Mouse (Mus musculus) heart, postnatal 0 days (tissue): Measurements from ENCODE around the gene Cacfd1. TPM values are rescaled to one million over a fixed set of nuclear protein-coding genes. Genes with fewer than 3 reads are reported as not detected.

Experiments
- ATAC-seq: fragments of 200-750 bp; cut with Nextera tagmentation; 2 replicates; pipeline ENCODE4 v1.8.0; 2017; ENCODE audit warnings: low read depth, moderate number of reproducible peaks, moderate library complexity; ENCODE audit not compliant: insufficient read depth
- DNase-seq: peaks from one replicate; pipeline ENCODE4 v3.0.0-alpha.2; 2016; ENCODE audit warnings: low spot score
- H3K27ac ChIP-seq: fragments of 300-500 bp; sonication (generic); 2 replicates; pipeline ENCODE4 v1.5.1; 2014; ENCODE audit warnings: low read depth, mild to moderate bottlenecking
- H3K27me3 ChIP-seq: fragments of 300-500 bp; sonication (generic); 2 replicates; pipeline ENCODE4 v1.6.1; 2014; ENCODE audit warnings: low read length, mixed read lengths; ENCODE audit not compliant: control insufficient read depth, insufficient read depth
- H3K36me3 ChIP-seq: fragments of 300-500 bp; sonication (generic); replicated peaks from 2 replicates; pipeline ENCODE4 v1.6.1; 2014; ENCODE audit warnings: low read length, mixed read lengths; ENCODE audit not compliant: control insufficient read depth, insufficient read depth
- H3K4me1 ChIP-seq: fragments of 300-500 bp; sonication (generic); 2 replicates; pipeline ENCODE4 v1.6.1; 2014; ENCODE audit warnings: antibody characterized with exemption; ENCODE audit not compliant: control insufficient read depth, insufficient read depth
- H3K4me2 ChIP-seq: fragments of 300-500 bp; sonication (generic); 2 replicates; pipeline ENCODE4 v1.6.1; 2014; ENCODE audit warnings: low read depth, mild to moderate bottlenecking, low read length, moderate library complexity
- H3K4me3 ChIP-seq: fragments of 300-500 bp; sonication (generic); 2 replicates; pipeline ENCODE4 v1.5.1; 2014; ENCODE audit warnings: low read depth, low read length
- H3K9ac ChIP-seq: fragments of 300-500 bp; sonication (generic); replicated peaks from 2 replicates; pipeline ENCODE4 v1.6.1; 2014; ENCODE audit warnings: low read depth, low read length, mixed read lengths
- H3K9me3 ChIP-seq: fragments of 300-500 bp; sonication (generic); replicated peaks from 2 replicates; pipeline ENCODE4 v1.6.1; 2016; ENCODE audit warnings: low read length; ENCODE audit not compliant: control insufficient read depth
- CTCF ChIP-seq: IDR thresholded peaks from 2 replicates; pipeline ENCODE4 v1.5.1; 2016; ENCODE audit warnings: antibody characterized with exemption, control low read depth, low read depth
- EP300 ChIP-seq: IDR thresholded peaks from 2 replicates; pipeline ENCODE4 v1.6.1; 2016; ENCODE audit warnings: antibody characterized with exemption, low read depth
- WGBS: fragments of 180-500 bp; shearing (Covaris S2); extraction: QIAGEN DNeasy Blood & Tissue Kit; methylation state at CpG from one replicate; pipeline ENCODE4 v1.1.7; 2014; 5-methylcytosine and 5-hydroxymethylcytosine counted together
- polyA plus RNA-seq: library from polyadenylated mRNA; unstranded; fragments of >200 nt; fragmentation: Nextera tagmentation; extraction: Ambion mirVana; gene quantifications from 2 replicates; pipeline ENCODE4 v1.2.1, GENCODE M21; 2015
- total RNA-seq: library from RNA; depleted of rRNA; stranded (reverse); fragments of >200 nt; gene quantifications from 2 replicates; pipeline ENCODE4 v1.2.3, GENCODE M21; 2014; ENCODE audit warnings: low replicate concordance

Cacfd1 gene
- total and polyA plus RNA-seq, 2 experiments from 2014 or later: 26.6 to 37.3 TPM

- DNase-seq (no peak), ATAC-seq (no peak)
- H3K27ac ChIP-seq: no peak overlapping the region
- H3K36me3 ChIP-seq: no peaks in the 10 kb centered on the region
- no peak overlapping the region for H3K9ac ChIP-seq
- no peak overlapping the region for H3K4me2 ChIP-seq
- no peak overlapping the region for H3K4me3 ChIP-seq
- no peaks in the 10 kb centered on the region for H3K4me1 ChIP-seq
- 76% methylated on average over 3 of the region's 3 CpGs for WGBS
- no peaks in the 10 kb centered on the region for H3K27me3 ChIP-seq
- TF ChIP-seq EP300: no peak
- no peaks in the 10 kb centered on the region for H3K9me3 ChIP-seq
These were observed 34.9 kb downstream of the Cacfd1 start for GRCm38 (mm10) chr2:27044641-27045040.

GRCm38 (mm10) chr2:27045979-27046770, 36.4 kb downstream of the Cacfd1 start:
- peak; percentile 71 for ATAC-seq
- no peaks in the 10 kb centered on the region for H3K9me3 ChIP-seq
- H3K27ac ChIP-seq: 0 out of 2 replicates have a peak overlapping the region, but pooled peaks have one; percentile 15
- no peak overlapping the region for H3K9ac ChIP-seq
- H3K4me3 ChIP-seq: no peak overlapping the region
- H3K4me2 ChIP-seq: no peak overlapping the region
- WGBS: 59% methylated on average over 8 of the region's 8 CpGs
- no peaks in the 10 kb centered on the region for H3K4me1 ChIP-seq
- peak; percentile 36 for DNase-seq
- H3K27me3 ChIP-seq: no peaks in the 10 kb centered on the region
- H3K36me3 ChIP-seq: no peaks in the 10 kb centered on the region
- no peak for TF ChIP-seq EP300
- no peak for TF ChIP-seq CTCF

DNA sequence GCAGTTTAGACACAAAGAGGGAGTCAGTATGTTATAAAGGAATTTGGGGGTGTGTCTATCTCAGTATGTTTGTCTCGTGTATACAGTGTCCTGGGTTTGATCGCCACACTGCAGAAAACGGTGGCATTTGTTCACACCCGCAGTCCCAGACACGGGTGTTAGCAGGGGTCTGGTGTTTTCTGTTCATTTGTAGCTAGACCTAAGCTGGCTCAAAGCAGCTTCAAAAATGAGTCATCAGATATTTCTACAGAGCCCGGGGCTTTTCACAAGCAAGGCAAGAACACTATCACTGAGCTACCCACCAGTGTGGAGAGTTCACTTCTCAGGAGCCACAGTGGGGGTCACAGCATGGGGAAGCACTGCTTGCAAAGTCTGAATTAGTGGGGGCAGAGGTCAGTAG, 39.7 kb downstream of the Cacfd1 start:
- DNase-seq: no peak
- TF ChIP-seq CTCF (no peak), EP300 (no peak)
- Histone ChIP-seq H3K4me1 (no peaks in the 10 kb centered on the region), H3K4me2 (no peak overlapping the region), H3K27me3 (no peaks in the 10 kb centered on the region), H3K36me3 (no peaks in the 10 kb centered on the region), H3K4me3 (no peak overlapping the region), H3K27ac (no peak overlapping the region), H3K9ac (no peak overlapping the region), H3K9me3 (no peaks in the 10 kb centered on the region)
- no peak for ATAC-seq
- WGBS: 54% methylated on average over 6 of the region's 6 CpGs

DNA sequence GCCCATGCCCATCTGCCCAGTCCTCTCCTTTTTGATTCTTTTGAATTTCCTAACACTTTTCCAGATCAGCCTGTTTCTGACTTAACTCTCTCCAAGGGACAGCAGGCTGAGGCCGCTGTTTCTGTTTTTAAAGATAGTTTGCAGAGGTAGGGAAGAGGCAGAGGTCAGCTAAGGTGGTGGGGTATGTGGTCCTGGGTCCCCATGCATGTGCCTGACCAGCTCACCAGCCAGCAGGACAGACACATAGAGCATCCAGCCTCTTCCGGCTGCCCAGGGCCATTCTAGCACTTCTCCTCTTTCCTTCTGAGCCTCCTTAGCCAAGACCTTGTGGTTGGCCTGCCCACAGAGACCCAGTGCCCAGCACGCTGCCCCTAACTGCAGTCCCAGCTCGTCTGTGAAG, 48.5 kb downstream of the Cacfd1 start:
- no peak overlapping the region for H3K4me3 ChIP-seq
- H3K4me2 ChIP-seq: no peak overlapping the region
- DNase-seq (no peak), ATAC-seq (no peak)
- TF ChIP-seq EP300: no peak
- whole genome bisulfite sequencing: 65% methylated on average over 4 of the region's 4 CpGs
- H3K27me3 ChIP-seq: no peaks in the 10 kb centered on the region
- no peaks in the 10 kb centered on the region for H3K36me3 ChIP-seq
- peak overlapping the region; percentile 18; the same call in 1 of the 2 replicates for H3K9ac ChIP-seq
- H3K4me1 ChIP-seq: peaks cover 13% of the 10 kb centered on the region; the same call in 1 of the 2 replicates
- no peak overlapping the region for H3K27ac ChIP-seq
- no peaks in the 10 kb centered on the region for H3K9me3 ChIP-seq

GRCm38 (mm10) chr2:27058751-27059150, 49.0 kb downstream of the Cacfd1 start:
- no peaks in the 10 kb centered on the region for H3K36me3 ChIP-seq
- DNase-seq (no peak), ATAC-seq (no peak)
- TF ChIP-seq EP300: no peak
- no peak for TF ChIP-seq CTCF
- no peak overlapping the region for H3K4me2 ChIP-seq
- no peaks in the 10 kb centered on the region for H3K27me3 ChIP-seq
- H3K27ac ChIP-seq: no peak overlapping the region
- no peak overlapping the region for H3K4me3 ChIP-seq
- H3K4me1 ChIP-seq: peaks cover 13% of the 10 kb centered on the region; the same call in 1 of the 2 replicates
- H3K9me3 ChIP-seq: no peaks in the 10 kb centered on the region
- peak overlapping the region; percentile 18; the same call in 1 of the 2 replicates for H3K9ac ChIP-seq
- WGBS: 54% methylated on average over 12 of the region's 12 CpGs

GRCm38 (mm10) chr2:27059187-27059586, 49.5 kb downstream of the Cacfd1 start:
- TF ChIP-seq EP300 (no peak), CTCF (no peak)
- DNase-seq (no peak), ATAC-seq (no peak; the same call in 1 of the 2 replicates)
- 71% methylated on average over 9 of the region's 9 CpGs for WGBS
- H3K9me3 ChIP-seq: no peaks in the 10 kb centered on the region
- no peak overlapping the region for H3K9ac ChIP-seq
- H3K4me1 ChIP-seq: peaks cover 13% of the 10 kb centered on the region; the same call in 1 of the 2 replicates
- H3K4me2 ChIP-seq: no peak overlapping the region
- no peaks in the 10 kb centered on the region for H3K27me3 ChIP-seq
- no peak overlapping the region for H3K4me3 ChIP-seq
- H3K27ac ChIP-seq: no peak overlapping the region
- H3K36me3 ChIP-seq: no peaks in the 10 kb centered on the region
